Mouse (Mus musculus) kidney, embryonic 16.5 days (tissue): ENCODE results near the gene Olfr1094. TPM values are rescaled to one million over a fixed set of nuclear protein-coding genes. Genes with fewer than 3 reads are reported as not detected.

Experiments used
- ATAC-seq: fragments of 200-750 bp; cut with Nextera tagmentation; 2 replicates; pipeline ENCODE4 v1.8.0; 2017; ENCODE audit warnings: moderate TSS enrichment; ENCODE audit not compliant: low FRiP score, low TSS enrichment
- H3K27ac ChIP-seq: fragments of 300-500 bp; sonication (generic); 2 replicates; pipeline ENCODE4 v1.5.1; 2014; ENCODE audit warnings: low read length
- H3K27me3 ChIP-seq: fragments of 300-500 bp; sonication (generic); 2 replicates; pipeline ENCODE4 v1.6.1; 2014; ENCODE audit warnings: low read length, control low read depth, mixed read lengths; ENCODE audit not compliant: insufficient read depth
- H3K36me3 ChIP-seq: fragments of 300-500 bp; sonication (generic); 2 replicates; pipeline ENCODE4 v1.6.1; 2014; ENCODE audit warnings: low read length, control low read depth, mixed read lengths; ENCODE audit not compliant: insufficient read depth
- H3K4me1 ChIP-seq: fragments of 300-500 bp; sonication (generic); 2 replicates; pipeline ENCODE4 v1.6.1; 2014; ENCODE audit warnings: low read length, control low read depth, mixed read lengths; ENCODE audit not compliant: insufficient read depth
- H3K4me2 ChIP-seq: fragments of 300-500 bp; sonication (generic); replicated peaks from 2 replicates; pipeline ENCODE4 v1.6.1; 2014; ENCODE audit warnings: low read depth, low read length
- H3K4me3 ChIP-seq: fragments of 300-500 bp; sonication (generic); 2 replicates; pipeline ENCODE4 v1.5.1; 2014; ENCODE audit warnings: mild to moderate bottlenecking, low read length
- H3K9ac ChIP-seq: fragments of 300-500 bp; sonication (generic); replicated peaks from 2 replicates; pipeline ENCODE4 v1.6.1; 2014; ENCODE audit warnings: low read length
- H3K9me3 ChIP-seq: fragments of 300-500 bp; sonication (generic); 2 replicates; pipeline ENCODE4 v1.6.1; 2016; ENCODE audit warnings: low read length, control low read depth
- WGBS: fragments of 180-500 bp; shearing (Covaris S2); extraction: QIAGEN DNeasy Blood & Tissue Kit; methylation state at CpG from one replicate; pipeline ENCODE4 v1.1.7; 2014; 5-methylcytosine and 5-hydroxymethylcytosine counted together
- polyA plus RNA-seq: library from polyadenylated mRNA; unstranded; fragments of >200 nt; fragmentation: Nextera tagmentation; extraction: Ambion mirVana; gene quantifications from 2 replicates; pipeline ENCODE4 v1.2.1, GENCODE M21; 2015

Olfr1094 gene
- polyA plus RNA-seq: not detected in 2 replicates

DNA sequence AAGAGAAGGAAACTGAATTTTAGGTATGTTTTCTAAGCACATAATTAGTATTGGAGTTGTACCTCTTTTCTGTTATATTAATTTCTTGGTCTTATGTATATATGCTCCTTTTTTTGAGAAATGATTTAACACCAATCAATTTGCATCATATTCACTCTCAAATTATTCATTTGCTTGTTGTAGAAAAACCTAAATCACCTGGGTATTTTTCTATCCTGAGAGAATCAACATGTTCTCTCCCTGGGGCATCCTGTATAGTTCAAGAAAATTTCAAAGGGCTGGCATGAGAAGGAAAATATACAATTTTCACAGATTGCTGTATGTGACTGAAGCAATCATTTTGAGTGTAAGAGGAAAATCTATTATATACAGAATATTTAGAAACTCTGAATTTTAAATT lies at the start of gene Olfr1094:
TSS of gene Olfr1094 (plus strand) at position 301 of the 400 bp plus-strand sequence.
- Histone ChIP-seq H3K4me2 (no peak within 1 kb of the TSS), H3K36me3 (no peaks in the 10 kb centered on the region), H3K27ac (no peak within 1 kb of the TSS), H3K9ac (no peak within 1 kb of the TSS), H3K4me3 (no peak within 1 kb of the TSS), H3K4me1 (no peaks in the 10 kb centered on the region), H3K27me3 (no peaks in the 10 kb centered on the region), H3K9me3 (no peaks in the 10 kb centered on the region)
- no peak for ATAC-seq

DNA sequence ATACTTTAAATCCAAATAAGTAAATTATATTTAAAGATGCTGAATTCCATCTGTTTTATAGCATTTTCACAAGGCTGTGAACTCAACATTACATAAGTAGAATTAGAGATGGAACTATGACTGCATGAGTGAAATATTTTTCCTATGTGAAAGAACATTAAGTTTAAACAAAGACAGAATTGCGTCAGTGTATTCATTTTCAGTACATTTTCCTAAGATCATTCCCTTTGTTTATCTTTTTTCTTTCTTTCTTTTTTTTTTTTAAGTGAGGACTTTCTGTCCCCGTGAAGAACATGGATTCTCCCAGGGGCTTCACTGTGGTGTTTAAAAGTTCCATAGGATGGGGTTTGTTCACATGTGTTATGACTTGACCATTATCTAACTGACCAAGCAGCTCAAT lies 42.3 kb upstream of the Olfr1094 start, which contains the start of gene Olfr1093:
TSS of gene Olfr1093 (plus strand) at position 301 of the 400 bp plus-strand sequence.
- Histone ChIP-seq H3K36me3 (no peaks in the 10 kb centered on the region), H3K4me1 (no peaks in the 10 kb centered on the region), H3K9ac (no peak within 1 kb of the TSS), H3K27me3 (no peaks in the 10 kb centered on the region), H3K27ac (no peak within 1 kb of the TSS), H3K9me3 (no peaks in the 10 kb centered on the region), H3K4me3 (no peak within 1 kb of the TSS), H3K4me2 (no peak within 1 kb of the TSS)
- 79% methylated on average over 2 of the region's 2 CpGs for WGBS
- no peak for ATAC-seq

DNA sequence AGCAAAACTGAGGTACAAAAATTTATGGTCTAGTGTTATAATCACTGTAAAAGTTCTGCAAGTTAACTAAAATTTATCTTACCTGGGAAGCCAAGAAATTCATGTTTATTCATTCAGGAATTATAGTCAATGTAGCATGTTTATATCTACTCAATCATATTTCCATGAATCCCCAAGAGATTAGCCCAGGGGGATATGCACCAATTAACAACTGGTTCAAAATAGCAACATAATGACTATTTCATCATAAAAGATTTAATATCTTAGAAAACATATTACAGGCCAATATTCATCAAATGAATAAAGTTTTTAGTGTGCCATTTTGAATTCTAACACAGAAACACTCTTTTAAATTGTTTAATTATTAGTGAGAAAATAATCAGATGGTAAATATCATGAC lies 14.5 kb upstream of the Olfr1094 start, which contains the start of gene Olfr141:
TSS of gene Olfr141 (minus strand) at position 101 of the 400 bp plus-strand sequence.
- Histone ChIP-seq H3K9ac (no peak within 1 kb of the TSS), H3K4me2 (no peak within 1 kb of the TSS), H3K4me1 (no peaks in the 10 kb centered on the region), H3K36me3 (no peaks in the 10 kb centered on the region), H3K27ac (no peak within 1 kb of the TSS), H3K9me3 (no peaks in the 10 kb centered on the region), H3K27me3 (no peaks in the 10 kb centered on the region), H3K4me3 (no peak within 1 kb of the TSS)
- no peak for ATAC-seq

DNA sequence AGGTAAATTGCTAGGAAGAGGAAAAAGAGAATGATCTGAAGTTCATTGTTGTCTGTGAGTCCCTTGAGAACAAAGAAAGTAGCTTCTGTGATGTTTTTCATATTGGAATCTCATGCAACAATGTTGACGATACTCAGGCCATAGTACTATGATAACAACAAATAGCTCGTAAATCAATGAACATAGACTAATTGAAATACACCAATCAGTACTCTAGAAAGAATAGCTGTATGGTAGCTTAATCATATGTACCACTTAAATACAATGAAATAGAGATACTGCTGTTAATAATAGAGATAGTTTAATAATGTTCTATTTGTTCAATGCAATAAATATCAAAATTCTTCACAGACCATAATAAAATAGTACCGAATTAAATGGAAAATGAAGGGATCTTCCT lies 27.1 kb downstream of the Olfr1094 start, which contains the start of gene Olfr1095:
TSS of gene Olfr1095 (minus strand) at position 101 of the 400 bp plus-strand sequence.
- H3K27ac ChIP-seq: no peak within 1 kb of the TSS
- no peak within 1 kb of the TSS for H3K4me3 ChIP-seq
- ATAC-seq: no peak

DNA sequence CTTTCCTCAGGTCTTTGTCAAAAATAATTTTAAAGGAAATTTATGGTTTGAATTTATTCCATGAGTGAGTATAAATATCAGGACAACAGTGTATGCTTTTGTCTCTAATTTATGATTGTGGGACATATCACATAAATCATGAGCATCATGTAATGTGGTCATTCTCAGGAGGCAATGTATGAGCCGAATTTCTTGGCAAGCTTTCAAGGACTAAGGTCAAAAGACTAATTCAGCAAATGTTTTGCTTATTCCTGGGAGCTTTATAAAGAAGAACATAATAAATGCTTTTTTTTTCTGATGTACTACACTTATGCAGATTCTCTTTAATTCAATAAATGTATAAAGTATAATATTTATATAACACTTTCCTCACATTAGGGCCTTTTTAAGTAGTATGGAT lies 50.2 kb downstream of the Olfr1094 start, which contains the start of gene Gm13723:
TSS of gene Gm13723 (minus strand) at position 101 of the 400 bp plus-strand sequence.
- H3K4me1 ChIP-seq: no peaks in the 10 kb centered on the region

More for the DNA sequence above, 27.1 kb downstream of the Olfr1094 start, which contains the start of gene Olfr1095:
- Histone ChIP-seq H3K27me3 (no peaks in the 10 kb centered on the region), H3K9ac (no peak within 1 kb of the TSS), H3K4me2 (no peak within 1 kb of the TSS), H3K9me3 (no peaks in the 10 kb centered on the region), H3K36me3 (no peaks in the 10 kb centered on the region), H3K4me1 (no peaks in the 10 kb centered on the region)
- WGBS: 90% methylated on average over 3 of the region's 3 CpGs

More for the DNA sequence above, 50.2 kb downstream of the Olfr1094 start, which contains the start of gene Gm13723:
- Histone ChIP-seq H3K36me3 (no peaks in the 10 kb centered on the region), H3K9me3 (no peaks in the 10 kb centered on the region), H3K9ac (no peak within 1 kb of the TSS), H3K4me3 (no peak within 1 kb of the TSS), H3K27me3 (no peaks in the 10 kb centered on the region), H3K27ac (no peak within 1 kb of the TSS), H3K4me2 (no peak within 1 kb of the TSS)
- ATAC-seq: no peak
- WGBS: 40% methylated on average over 1 of the region's 1 CpGs

Other genes with a start within 250 kb of the Olfr1094 start
- gene Olfr1082, start 225.7 kb upstream of the Olfr1094 start, polyA plus RNA-seq: not detected in 2 replicates
- not detected in 2 replicates for gene Olfr1084, start 184.9 kb upstream of the Olfr1094 start, polyA plus RNA-seq
- gene Olfr1085, start 162.6 kb upstream of the Olfr1094 start, polyA plus RNA-seq: not detected in 2 replicates
- gene Olfr1086, start 144.6 kb upstream of the Olfr1094 start, polyA plus RNA-seq: not detected in 2 replicates
- gene Olfr1087, start 126.3 kb upstream of the Olfr1094 start, polyA plus RNA-seq: not detected in 2 replicates
- gene Olfr1089, start 91.0 kb upstream of the Olfr1094 start, polyA plus RNA-seq: not detected in 2 replicates
- gene Olfr1090, start 65.7 kb upstream of the Olfr1094 start, polyA plus RNA-seq: not detected in 2 replicates
- not detected in 2 replicates for gene Olfr1093, start 42.2 kb upstream of the Olfr1094 start, polyA plus RNA-seq
- not detected in 2 replicates for gene Olfr141, start 14.6 kb upstream of the Olfr1094 start, polyA plus RNA-seq
- not detected in 2 replicates for gene Olfr1095, start 27.0 kb downstream of the Olfr1094 start, polyA plus RNA-seq
- not detected in 2 replicates for gene Gm13723, start 50.1 kb downstream of the Olfr1094 start, polyA plus RNA-seq
- not detected in 2 replicates for gene Olfr1097, start 67.6 kb downstream of the Olfr1094 start, polyA plus RNA-seq
- not detected in 2 replicates for gene Olfr1098, start 99.9 kb downstream of the Olfr1094 start, polyA plus RNA-seq
- gene Olfr1099, start 136.0 kb downstream of the Olfr1094 start, polyA plus RNA-seq: not detected in 2 replicates
- not detected in 2 replicates for gene Olfr1100, start 155.3 kb downstream of the Olfr1094 start, polyA plus RNA-seq
- gene Olfr1101, start 166.6 kb downstream of the Olfr1094 start, polyA plus RNA-seq: not detected in 2 replicates
- gene Olfr1102, start 173.7 kb downstream of the Olfr1094 start, polyA plus RNA-seq: not detected in 2 replicates
- not detected in 2 replicates for gene Olfr1104, start 202.4 kb downstream of the Olfr1094 start, polyA plus RNA-seq
- gene Olfr1105, start 211.9 kb downstream of the Olfr1094 start, polyA plus RNA-seq: not detected in 2 replicates
- gene Olfr1106, start 227.6 kb downstream of the Olfr1094 start, polyA plus RNA-seq: not detected in 2 replicates